Mouse (Mus musculus) ES-Bruce4 (cell line): Measurements from ENCODE around the gene Capzb.

ENCODE experiments used
- EP300 ChIP-seq: IDR thresholded peaks from 2 replicates; pipeline ENCODE4 v1.6.1; 2011; ENCODE audit warnings: low read depth, low read length; ENCODE audit not compliant: insufficient read depth
- POLR2A ChIP-seq: IDR thresholded peaks from one replicate; pipeline ENCODE4 v1.8.1; 2011; ENCODE audit warnings: low read length; ENCODE audit not compliant: insufficient read depth

- TF ChIP-seq EP300 (no peak), POLR2A (no peak)
Measured at GRCm38 (mm10) chr4:139244766-139245165, 52.1 kb downstream of the Capzb start.
